Mouse (Mus musculus) cortical plate, adult 2 months (tissue): ENCODE measurements around the gene Rgl3.

ENCODE experiments used
- CTCF ChIP-seq: fragments of 200-500 bp; IDR thresholded peaks from 2 replicates; pipeline ENCODE4 v1.5.1; 2011; ENCODE audit warnings: mild to moderate bottlenecking, control low read depth, low read length; ENCODE audit not compliant: insufficient read depth; ENCODE audit errors: extremely low read depth
- POLR2A ChIP-seq: fragments of 200-500 bp; IDR thresholded peaks from 2 replicates; pipeline ENCODE4 v1.6.1; 2011; ENCODE audit warnings: mild to moderate bottlenecking, low read length, control low read depth; ENCODE audit not compliant: insufficient read depth; ENCODE audit errors: extremely low read depth

GRCm38 (mm10) chr9:21977331-21977730 lies 11.9 kb downstream of the Rgl3 start:
- TF ChIP-seq CTCF (no peak), POLR2A (no peak)
